Mouse (Mus musculus) kidney, postnatal 0 days (tissue): ENCODE data around the gene Olfr883. TPM values are rescaled to one million over a fixed set of nuclear protein-coding genes. Genes with fewer than 3 reads are reported as not detected.

Source experiments
- ATAC-seq: fragments of 200-750 bp; cut with Nextera tagmentation; replicated peaks from 2 replicates; pipeline ENCODE4 v1.8.0; 2017; ENCODE audit warnings: low read depth, moderate number of reproducible peaks, moderate TSS enrichment, moderate library complexity; ENCODE audit not compliant: low FRiP score
- DNase-seq: peaks from one replicate; pipeline ENCODE4 v3.0.0-alpha.2; 2016; ENCODE audit warnings: low spot score
- H3K27ac ChIP-seq: fragments of 300-500 bp; sonication (generic); 2 replicates; pipeline ENCODE4 v1.5.1; 2014; ENCODE audit warnings: mild to moderate bottlenecking
- H3K27me3 ChIP-seq: fragments of 300-500 bp; sonication (generic); 2 replicates; pipeline ENCODE4 v1.6.1; 2014; ENCODE audit warnings: low read length, mixed read lengths; ENCODE audit not compliant: insufficient read depth
- H3K36me3 ChIP-seq: fragments of 300-500 bp; sonication (generic); 2 replicates; pipeline ENCODE4 v1.6.1; 2014; ENCODE audit warnings: low read length, mixed read lengths; ENCODE audit not compliant: insufficient read depth
- H3K4me1 ChIP-seq: fragments of 300-500 bp; sonication (generic); replicated peaks from 2 replicates; pipeline ENCODE4 v1.6.1; 2014; ENCODE audit warnings: antibody characterized with exemption, low read length, mixed read lengths; ENCODE audit not compliant: insufficient read depth
- H3K4me2 ChIP-seq: fragments of 300-500 bp; sonication (generic); 2 replicates; pipeline ENCODE4 v1.6.1; 2014; ENCODE audit warnings: mild to moderate bottlenecking, low read length, moderate library complexity, mixed read lengths
- H3K4me3 ChIP-seq: fragments of 300-500 bp; sonication (generic); replicated peaks from 2 replicates; pipeline ENCODE4 v1.5.1; 2014; ENCODE audit warnings: low read depth, low read length
- H3K9ac ChIP-seq: fragments of 300-500 bp; sonication (generic); 2 replicates; pipeline ENCODE4 v1.6.1; 2014; ENCODE audit warnings: low read depth, low read length
- H3K9me3 ChIP-seq: fragments of 300-500 bp; sonication (generic); replicated peaks from 2 replicates; pipeline ENCODE4 v1.6.1; 2016; ENCODE audit warnings: low read length, inconsistent platforms, mixed read lengths
- CTCF ChIP-seq: IDR thresholded peaks from 2 replicates; pipeline ENCODE4 v1.5.1; 2016; ENCODE audit warnings: antibody characterized with exemption, low read depth, mild to moderate bottlenecking, moderate library complexity
- WGBS: fragments of 180-500 bp; shearing (Covaris S2); extraction: QIAGEN DNeasy Blood & Tissue Kit; methylation state at CpG from one replicate; pipeline ENCODE4 v1.1.7; 2014; 5-methylcytosine and 5-hydroxymethylcytosine counted together
- polyA plus RNA-seq: library from polyadenylated mRNA; unstranded; fragments of >200 nt; fragmentation: Nextera tagmentation; extraction: Ambion mirVana; gene quantifications from 2 replicates; pipeline ENCODE4 v1.2.1, GENCODE M21; 2015

Gene Olfr883
- not detected in 2 replicates for polyA plus RNA-seq

DNA sequence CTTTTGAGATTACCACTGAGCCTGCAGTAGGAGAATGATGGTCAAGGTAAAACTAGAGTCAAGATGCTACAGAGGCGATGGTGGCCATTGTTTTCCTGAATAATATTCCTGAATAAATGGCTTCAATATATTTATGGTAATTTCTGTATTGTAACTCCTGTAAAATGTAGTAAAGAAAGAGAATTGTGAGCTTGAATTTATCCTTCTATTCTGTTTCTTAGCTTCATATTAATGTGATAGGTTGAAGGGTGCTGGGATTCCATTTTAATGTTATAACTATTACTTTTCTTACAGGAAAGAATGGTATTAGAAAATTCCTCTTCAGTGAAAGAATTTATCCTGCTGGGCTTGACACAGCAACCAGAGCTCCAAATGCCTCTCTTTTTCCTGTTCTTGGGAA, at the start of gene Olfr883:
TSS of gene Olfr883 (plus strand) at position 301 of the 400 bp plus-strand sequence.
- Histone ChIP-seq H3K9me3 (no peaks in the 10 kb centered on the region), H3K27ac (no peak within 1 kb of the TSS)
- WGBS: 70% methylated on average over 1 of the region's 1 CpGs

DNA sequence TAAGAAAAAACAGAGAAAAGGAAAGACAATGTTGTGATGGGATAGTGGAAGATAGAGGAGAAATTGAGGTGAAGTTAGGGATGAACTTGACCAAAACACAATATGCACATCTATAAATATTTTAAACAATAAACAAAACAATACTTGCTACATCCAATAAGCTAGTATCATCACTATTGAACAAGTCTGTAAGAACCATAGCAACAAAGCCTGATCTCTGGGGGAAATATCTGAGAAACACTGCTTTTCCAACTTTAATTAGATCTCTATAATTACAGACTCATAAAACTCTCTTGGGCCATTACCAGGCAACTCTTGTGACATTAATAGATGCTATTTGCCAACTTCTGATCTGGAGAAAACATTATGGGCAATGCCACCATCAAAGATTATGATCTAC, 34.1 kb upstream of the Olfr883 start, which contains the start of gene Olfr881:
TSS of gene Olfr881 (plus strand) at position 301 of the 400 bp plus-strand sequence.
- no peak for DNase-seq
- Histone ChIP-seq H3K36me3 (no peaks in the 10 kb centered on the region), H3K4me1 (no peaks in the 10 kb centered on the region), H3K27ac (no peak within 1 kb of the TSS), H3K27me3 (no peaks in the 10 kb centered on the region), H3K9ac (no peak within 1 kb of the TSS), H3K4me3 (no peak within 1 kb of the TSS), H3K4me2 (no peak within 1 kb of the TSS), H3K9me3 (no peaks in the 10 kb centered on the region)
- no peak for ATAC-seq
- TF ChIP-seq CTCF: no peak

More for the DNA sequence above, at the start of gene Olfr883:
- no peak within 1 kb of the TSS for H3K4me3 ChIP-seq
- no peak within 1 kb of the TSS for H3K9ac ChIP-seq
- no peak for DNase-seq
- no peak within 1 kb of the TSS for H3K4me2 ChIP-seq
- no peaks in the 10 kb centered on the region for H3K27me3 ChIP-seq
- no peaks in the 10 kb centered on the region for H3K36me3 ChIP-seq
- no peak for TF ChIP-seq CTCF
- H3K4me1 ChIP-seq: no peaks in the 10 kb centered on the region
- ATAC-seq: no peak

DNA sequence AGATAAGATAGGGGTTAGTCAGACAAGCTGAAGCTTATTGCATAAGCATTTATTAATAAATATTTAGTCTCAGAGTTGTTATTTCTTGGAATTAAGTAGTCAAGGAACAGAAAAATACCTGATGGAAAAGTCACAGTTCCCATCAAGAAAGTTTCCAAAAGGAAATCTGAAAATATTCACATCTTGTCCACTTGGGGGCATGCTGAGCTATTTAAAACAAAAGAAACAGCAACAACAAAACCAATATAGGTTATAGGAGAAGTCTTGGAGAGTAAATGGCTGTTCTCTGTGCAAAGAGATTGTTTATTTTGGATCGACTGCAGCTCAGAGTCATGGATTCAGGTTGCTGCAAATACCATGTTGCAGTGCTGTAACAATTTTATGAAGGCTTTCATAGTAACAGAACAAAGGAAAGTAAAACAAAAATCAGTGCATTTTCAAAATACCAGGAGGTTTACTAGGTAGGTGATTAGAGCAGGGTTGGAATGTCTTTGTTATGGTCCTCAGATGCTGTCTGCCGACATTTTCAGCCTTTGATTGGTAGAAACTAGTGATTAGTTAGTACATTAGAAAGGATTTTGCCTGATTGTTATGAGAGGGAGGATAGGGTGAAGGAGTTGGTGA, 26.9 kb upstream of the Olfr883 start:
- Histone ChIP-seq H3K27me3 (no peaks in the 10 kb centered on the region), H3K9me3 (no peaks in the 10 kb centered on the region), H3K27ac (no peak overlapping the region), H3K36me3 (no peaks in the 10 kb centered on the region), H3K4me1 (no peaks in the 10 kb centered on the region), H3K4me2 (no peak overlapping the region), H3K4me3 (no peak overlapping the region), H3K9ac (no peak overlapping the region)
- DNase-seq: peak; percentile 35
- ATAC-seq: no peak
- 27% methylated on average over 2 of the region's 2 CpGs for WGBS
- peak; percentile 50 for TF ChIP-seq CTCF

DNA sequence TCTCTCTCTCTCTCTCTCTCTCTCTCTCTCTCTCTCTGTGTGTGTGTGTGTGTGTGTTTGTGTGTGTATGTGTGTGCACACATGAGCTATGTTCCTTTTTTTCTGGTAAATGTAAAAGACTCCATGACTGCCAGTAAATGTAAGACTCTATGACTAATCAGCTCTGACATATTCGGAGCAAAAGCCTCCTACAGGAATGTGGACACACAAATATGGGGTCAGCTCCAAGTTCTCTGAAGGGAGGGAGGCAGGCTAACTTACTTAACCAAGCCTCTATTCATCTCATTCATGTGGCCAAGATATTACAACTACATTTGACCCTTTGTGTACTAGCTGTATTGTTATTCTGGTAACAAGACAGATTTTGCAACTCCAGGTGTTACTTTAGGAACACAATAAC, 25.6 kb upstream of the Olfr883 start:
- Histone ChIP-seq H3K4me2 (no peak overlapping the region), H3K9me3 (no peaks in the 10 kb centered on the region), H3K4me3 (no peak overlapping the region), H3K4me1 (no peaks in the 10 kb centered on the region), H3K36me3 (no peaks in the 10 kb centered on the region), H3K9ac (no peak overlapping the region), H3K27ac (no peak overlapping the region), H3K27me3 (no peaks in the 10 kb centered on the region)
- TF ChIP-seq CTCF: no peak
- no peak for DNase-seq
- WGBS: 58% methylated on average over 1 of the region's 1 CpGs
- no peak for ATAC-seq

DNA sequence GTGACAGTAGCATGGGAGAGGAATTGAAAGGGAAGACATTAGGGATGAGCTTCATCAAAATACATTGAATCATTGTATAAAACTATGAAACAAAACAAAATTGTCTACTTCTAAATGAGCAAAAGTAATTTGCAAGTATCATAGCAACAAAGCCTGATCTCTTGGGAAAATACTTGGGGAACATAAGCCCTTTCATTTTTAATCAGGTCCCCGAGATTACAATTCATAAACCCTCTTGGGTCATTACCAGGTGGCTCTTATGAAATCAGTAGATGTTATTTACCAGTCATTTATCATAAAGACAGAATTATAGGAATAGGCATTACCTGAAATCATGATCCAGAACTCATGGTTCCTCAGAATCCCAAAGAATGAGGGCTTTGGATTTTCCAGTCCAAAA, 20.6 kb downstream of the Olfr883 start, which contains the start of gene Olfr884:
TSS of gene Olfr884 (plus strand) at position 301 of the 400 bp plus-strand sequence.
- no peak within 1 kb of the TSS for H3K9ac ChIP-seq
- WGBS: 61% methylated on average over 1 of the region's 1 CpGs
- ATAC-seq (no peak), DNase-seq (no peak)
- H3K4me1 ChIP-seq: no peaks in the 10 kb centered on the region
- no peak for TF ChIP-seq CTCF
- no peak within 1 kb of the TSS for H3K4me3 ChIP-seq
- no peak within 1 kb of the TSS for H3K4me2 ChIP-seq
- H3K36me3 ChIP-seq: no peaks in the 10 kb centered on the region
- no peaks in the 10 kb centered on the region for H3K27me3 ChIP-seq
- no peak within 1 kb of the TSS for H3K27ac ChIP-seq
- no peaks in the 10 kb centered on the region for H3K9me3 ChIP-seq

DNA sequence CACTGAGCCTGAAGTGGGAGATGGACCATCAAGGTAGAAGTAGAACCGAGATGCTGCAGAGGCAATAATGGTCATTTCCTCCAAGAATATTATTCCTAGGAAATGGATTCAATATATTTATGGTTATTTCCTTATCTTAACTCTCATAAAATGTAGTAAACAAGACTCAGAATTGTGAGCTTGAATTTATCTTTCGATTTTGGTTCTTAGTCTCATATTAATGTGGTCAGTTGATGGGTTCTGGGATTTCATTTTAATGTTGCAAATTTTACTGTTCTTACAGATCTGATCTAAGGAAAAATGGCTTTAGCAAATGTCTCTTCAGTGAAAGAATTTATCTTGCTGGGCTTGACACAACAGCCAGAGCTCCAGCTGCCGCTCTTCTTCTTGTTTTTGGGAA, 35.4 kb downstream of the Olfr883 start, which contains the start of gene Olfr885:
TSS of gene Olfr885 (plus strand) at position 301 of the 400 bp plus-strand sequence.
- no peak for ATAC-seq
- Histone ChIP-seq H3K9me3 (no peaks in the 10 kb centered on the region), H3K27ac (no peak within 1 kb of the TSS), H3K27me3 (no peaks in the 10 kb centered on the region), H3K36me3 (no peaks in the 10 kb centered on the region), H3K4me3 (no peak within 1 kb of the TSS), H3K9ac (no peak within 1 kb of the TSS), H3K4me2 (no peak within 1 kb of the TSS), H3K4me1 (no peaks in the 10 kb centered on the region)
- DNase-seq: no peak
- WGBS: 85% methylated on average over 3 of the region's 3 CpGs
- TF ChIP-seq CTCF: no peak

Other genes with a start within 250 kb of the Olfr883 start
- gene Olfr876, start 222.8 kb upstream of the Olfr883 start, polyA plus RNA-seq: not detected in 2 replicates
- gene Olfr877, start 171.5 kb upstream of the Olfr883 start, polyA plus RNA-seq: not detected in 2 replicates
- gene Olfr145, start 129.1 kb upstream of the Olfr883 start, polyA plus RNA-seq: not detected in 2 replicates
- gene Olfr878, start 108.0 kb upstream of the Olfr883 start, polyA plus RNA-seq: not detected in 2 replicates
- not detected in 2 replicates for gene Olfr881, start 34.0 kb upstream of the Olfr883 start, polyA plus RNA-seq
- not detected in 2 replicates for gene Olfr884, start 20.7 kb downstream of the Olfr883 start, polyA plus RNA-seq
- gene Olfr885, start 35.5 kb downstream of the Olfr883 start, polyA plus RNA-seq: not detected in 2 replicates
- gene Olfr887, start 58.3 kb downstream of the Olfr883 start, polyA plus RNA-seq: not detected in 2 replicates
- not detected in 2 replicates for gene Olfr888, start 82.3 kb downstream of the Olfr883 start, polyA plus RNA-seq
- gene Olfr889, start 89.4 kb downstream of the Olfr883 start, polyA plus RNA-seq: 0.03 TPM in 1 of 2 replicates, not detected in the other
- not detected in 2 replicates for gene Olfr890, start 116.7 kb downstream of the Olfr883 start, polyA plus RNA-seq
- gene Olfr891, start 155.0 kb downstream of the Olfr883 start, polyA plus RNA-seq: not detected in 2 replicates
- gene Olfr893, start 182.6 kb downstream of the Olfr883 start, polyA plus RNA-seq: not detected in 2 replicates
- not detected in 2 replicates for gene Olfr894, start 192.2 kb downstream of the Olfr883 start, polyA plus RNA-seq
- gene Olfr143, start 227.0 kb downstream of the Olfr883 start, polyA plus RNA-seq: not detected in 2 replicates
- gene Olfr895, start 242.0 kb downstream of the Olfr883 start, polyA plus RNA-seq: not detected in 2 replicates